Mouse (Mus musculus): ENCODE measurements at regions not wholly inside any gene's neighbourhood (a gene's known extent, or its start where the extent isn't known, plus 50 kb on each side); places are given as distances from the start of the nearest gene placed in this dataset.

DNA sequence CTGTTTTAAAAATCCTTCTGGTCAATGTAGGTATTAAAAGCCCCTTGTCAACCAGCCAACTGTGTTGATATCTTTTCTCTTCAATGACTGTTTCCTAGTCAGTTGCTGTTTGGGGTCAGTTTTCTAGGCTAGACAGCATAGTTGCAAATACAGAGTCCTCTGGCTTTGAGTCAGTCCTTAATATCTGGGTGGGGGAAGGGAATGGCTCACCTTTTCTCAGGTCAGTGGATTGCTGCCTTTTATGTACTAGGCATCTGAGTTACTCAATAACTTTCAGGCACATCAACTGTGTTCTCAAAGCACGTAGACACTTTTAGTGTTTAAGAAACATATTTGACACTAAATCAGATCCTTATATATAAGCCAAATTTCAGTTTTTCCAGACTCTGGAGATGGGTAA lies 396.1 kb downstream of the Pik3r1 start:
- TF ChIP-seq CTCF (IDR thresholded peaks at IDR 0.05; ENCODE audit: low read depth) (no peak), EP300 (IDR thresholded peaks at IDR 0.05; ENCODE audit: low read depth) (no peak)
- no peaks in the 10 kb centered on the region for H3K27me3 ChIP-seq (ENCODE audit: control insufficient read depth, insufficient read depth, low read length)
- H3K9ac ChIP-seq (replicated peaks) = no peak overlapping the region
- H3K4me2 ChIP-seq (ENCODE audit: low read depth) = no peak overlapping the region
- no peaks in the 10 kb centered on the region for H3K9me3 ChIP-seq (ENCODE audit: control insufficient read depth, low read length)
- H3K36me3 ChIP-seq (replicated peaks; ENCODE audit: control insufficient read depth, insufficient read depth, low read depth) = no peaks in the 10 kb centered on the region
- no peaks in the 10 kb centered on the region for H3K4me1 ChIP-seq (replicated peaks; ENCODE audit: control insufficient read depth in 2 of 2, insufficient read depth in 2 of 2, low read length in 1 of 2)
- DNase-seq (ENCODE audit: low read depth in 3 of 3, low spot score in 3 of 3) (no peak), ATAC-seq (ENCODE audit: insufficient read depth) (no peak)
- WGBS (ENCODE audit: insufficient replicate concordance) = 43% methylated on average over 1 of the region's 1 CpGs
- no peak overlapping the region for H3K4me3 ChIP-seq (ENCODE audit: insufficient read depth in 1 of 2, low read depth in 2 of 2, low read length in 2 of 2)
- H3K27ac ChIP-seq = no peak overlapping the region

DNA sequence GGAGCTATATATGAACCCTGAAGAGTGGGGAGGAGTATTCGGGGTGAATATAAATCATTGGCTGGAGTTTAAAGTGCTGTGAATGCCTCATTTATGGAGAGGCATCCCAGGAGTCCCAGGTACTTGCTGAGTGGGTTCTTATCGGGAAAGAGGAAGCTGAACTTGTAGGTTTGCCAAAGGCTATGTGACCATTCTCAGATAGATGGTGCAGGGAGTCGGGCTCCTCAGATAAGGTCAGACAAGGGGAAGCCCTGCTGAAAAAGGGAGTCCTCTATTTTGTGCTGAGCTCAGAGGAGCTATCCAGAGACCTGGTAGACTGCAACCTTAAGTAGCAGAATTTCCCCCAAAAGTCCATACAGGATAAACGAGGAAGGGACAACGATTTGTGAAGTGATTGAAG lies 399.8 kb downstream of the Pik3r1 start:
- no peaks in the 10 kb centered on the region for H3K9me3 ChIP-seq (ENCODE audit: control insufficient read depth, low read length)
- ATAC-seq (ENCODE audit: insufficient read depth) = no peak
- WGBS (ENCODE audit: insufficient replicate concordance) = 42% methylated on average over 5 of the region's 5 CpGs

DNA sequence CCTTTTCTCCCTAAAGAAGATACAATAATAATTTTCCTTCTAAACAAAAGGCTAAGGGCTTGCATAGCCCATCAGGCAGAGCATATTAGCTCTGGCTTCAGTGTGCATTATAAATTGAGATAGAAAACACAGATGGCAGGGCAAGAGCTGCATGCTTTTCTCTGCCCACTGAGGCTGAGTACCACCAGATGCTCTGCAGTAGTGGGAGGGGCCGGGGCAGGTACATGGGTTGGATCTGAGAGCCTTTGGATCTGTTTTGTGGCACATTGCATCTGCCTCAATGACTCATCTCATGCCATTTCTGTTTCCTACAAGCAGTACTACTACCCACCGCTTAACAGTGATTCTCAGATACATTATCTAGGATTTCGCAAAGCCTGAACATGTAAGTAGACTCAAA lies 412.7 kb downstream of the Pik3r1 start:
- Histone ChIP-seq H3K27me3 (ENCODE audit: control insufficient read depth, insufficient read depth, low read length) (no peaks in the 10 kb centered on the region), H3K4me2 (ENCODE audit: low read depth) (no peak overlapping the region), H3K9me3 (ENCODE audit: control insufficient read depth, low read length) (no peaks in the 10 kb centered on the region), H3K9ac (replicated peaks) (no peak overlapping the region), H3K4me3 (ENCODE audit: insufficient read depth in 1 of 2, low read depth in 2 of 2, low read length in 2 of 2) (no peak overlapping the region), H3K27ac (no peak overlapping the region), H3K36me3 (replicated peaks; ENCODE audit: control insufficient read depth, insufficient read depth, low read depth) (no peaks in the 10 kb centered on the region), H3K4me1 (replicated peaks; ENCODE audit: control insufficient read depth in 2 of 2, insufficient read depth in 2 of 2, low read length in 1 of 2) (no peaks in the 10 kb centered on the region)
- WGBS (ENCODE audit: insufficient replicate concordance) = 60% methylated on average over 3 of the region's 3 CpGs
- TF ChIP-seq CTCF (IDR thresholded peaks at IDR 0.05; ENCODE audit: low read depth) (no peak), EP300 (IDR thresholded peaks at IDR 0.05; ENCODE audit: low read depth) (no peak)
- DNase-seq (ENCODE audit: low read depth in 3 of 3, low spot score in 3 of 3) (no peak), ATAC-seq (ENCODE audit: insufficient read depth) (no peak)

More for the DNA sequence above, 399.8 kb downstream of the Pik3r1 start:
- DNase-seq (ENCODE audit: low read depth in 3 of 3, low spot score in 3 of 3) = no peak
- H3K27ac ChIP-seq = no peak overlapping the region
- H3K36me3 ChIP-seq (replicated peaks; ENCODE audit: control insufficient read depth, insufficient read depth, low read depth) = no peaks in the 10 kb centered on the region
- H3K4me3 ChIP-seq (ENCODE audit: insufficient read depth in 1 of 2, low read depth in 2 of 2, low read length in 2 of 2) = no peak overlapping the region
- no peak overlapping the region for H3K9ac ChIP-seq (replicated peaks)
- no peak for TF ChIP-seq EP300 (IDR thresholded peaks at IDR 0.05; ENCODE audit: low read depth)
- TF ChIP-seq CTCF (IDR thresholded peaks at IDR 0.05; ENCODE audit: low read depth) = no peak
- H3K4me1 ChIP-seq (replicated peaks; ENCODE audit: control insufficient read depth in 2 of 2, insufficient read depth in 2 of 2, low read length in 1 of 2) = no peaks in the 10 kb centered on the region
- H3K27me3 ChIP-seq (ENCODE audit: control insufficient read depth, insufficient read depth, low read length) = no peaks in the 10 kb centered on the region
- H3K4me2 ChIP-seq (ENCODE audit: low read depth) = no peak overlapping the region

DNA sequence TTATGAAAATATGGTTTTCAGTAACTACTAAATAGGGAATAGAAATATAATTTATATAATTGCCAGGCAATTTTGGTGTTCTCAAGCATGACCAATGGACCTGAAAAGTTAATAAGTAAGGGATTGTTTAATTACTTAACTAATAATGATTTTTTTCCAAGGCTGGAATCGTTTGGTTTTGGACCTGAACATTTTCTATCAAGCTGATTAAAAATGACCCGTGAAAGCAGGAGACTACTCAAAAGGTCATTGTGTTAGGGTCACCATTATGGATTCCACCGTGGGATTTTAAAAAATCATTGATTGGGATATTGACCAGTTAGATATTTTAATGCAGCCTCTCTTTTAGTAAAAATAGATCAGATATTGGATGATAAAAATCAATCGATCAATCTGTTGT lies 416.9 kb downstream of the Pik3r1 start:
- no peaks in the 10 kb centered on the region for H3K4me1 ChIP-seq (replicated peaks; ENCODE audit: control insufficient read depth in 2 of 2, insufficient read depth in 2 of 2, low read length in 1 of 2)
- TF ChIP-seq CTCF (IDR thresholded peaks at IDR 0.05; ENCODE audit: low read depth) (no peak), EP300 (IDR thresholded peaks at IDR 0.05; ENCODE audit: low read depth) (no peak)
- no peak overlapping the region for H3K9ac ChIP-seq (replicated peaks)
- H3K9me3 ChIP-seq (ENCODE audit: control insufficient read depth, low read length) = no peaks in the 10 kb centered on the region
- no peaks in the 10 kb centered on the region for H3K36me3 ChIP-seq (replicated peaks; ENCODE audit: control insufficient read depth, insufficient read depth, low read depth)
- H3K4me2 ChIP-seq (ENCODE audit: low read depth) = no peak overlapping the region
- no peak overlapping the region for H3K4me3 ChIP-seq (ENCODE audit: insufficient read depth in 1 of 2, low read depth in 2 of 2, low read length in 2 of 2)
- no peak overlapping the region for H3K27ac ChIP-seq
- H3K27me3 ChIP-seq (ENCODE audit: control insufficient read depth, insufficient read depth, low read length) = no peaks in the 10 kb centered on the region
- WGBS (ENCODE audit: insufficient replicate concordance) = 56% methylated on average over 4 of the region's 4 CpGs
- DNase-seq (ENCODE audit: low read depth in 3 of 3, low spot score in 3 of 3) (no peak), ATAC-seq (ENCODE audit: insufficient read depth) (no peak)

DNA sequence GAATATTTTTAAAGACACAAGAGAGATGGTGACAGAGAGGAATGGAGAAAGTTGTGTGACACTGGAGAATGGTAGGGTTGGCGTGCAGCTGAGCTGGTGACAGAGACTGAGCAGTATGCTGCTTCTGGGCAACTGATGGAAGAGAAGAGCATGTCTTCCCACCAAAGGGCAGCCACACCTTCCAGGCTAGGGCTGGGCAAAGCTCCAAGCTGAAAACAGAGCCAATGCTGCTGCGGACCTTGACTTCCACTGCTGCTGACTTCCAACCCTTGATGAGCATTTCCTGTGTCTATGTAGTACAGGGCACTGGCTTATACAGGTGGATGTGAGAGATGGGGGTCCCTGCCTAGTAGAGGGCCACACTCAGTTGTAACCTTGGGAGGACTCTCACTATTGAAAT lies 418.7 kb downstream of the Pik3r1 start:
- Histone ChIP-seq H3K9ac (replicated peaks) (no peak overlapping the region), H3K4me3 (ENCODE audit: insufficient read depth in 1 of 2, low read depth in 2 of 2, low read length in 2 of 2) (no peak overlapping the region), H3K27ac (no peak overlapping the region), H3K27me3 (ENCODE audit: control insufficient read depth, insufficient read depth, low read length) (no peaks in the 10 kb centered on the region), H3K36me3 (replicated peaks; ENCODE audit: control insufficient read depth, insufficient read depth, low read depth) (no peaks in the 10 kb centered on the region), H3K4me1 (replicated peaks; ENCODE audit: control insufficient read depth in 2 of 2, insufficient read depth in 2 of 2, low read length in 1 of 2) (no peaks in the 10 kb centered on the region), H3K9me3 (ENCODE audit: control insufficient read depth, low read length) (no peaks in the 10 kb centered on the region), H3K4me2 (ENCODE audit: low read depth) (no peak overlapping the region)
- no peak for TF ChIP-seq EP300 (IDR thresholded peaks at IDR 0.05; ENCODE audit: low read depth)
- no peak for TF ChIP-seq CTCF (IDR thresholded peaks at IDR 0.05; ENCODE audit: low read depth)
- DNase-seq (ENCODE audit: low read depth in 3 of 3, low spot score in 3 of 3) = no peak
- WGBS (ENCODE audit: insufficient replicate concordance) = 81% methylated on average over 2 of the region's 2 CpGs
- ATAC-seq (ENCODE audit: insufficient read depth) = no peak

Measured in liver, embryonic 14.5 days (tissue).